In genomic region chr7:141429840-141430584, GRCm38 (mm10) we compare ENCODE assay signal across 8 mouse cellular contexts. TPM values are rescaled to one million over a fixed set of nuclear protein-coding genes. Genes with fewer than 3 reads are reported as not detected.
DNase-seq lines count a peak whose midpoint lies in the region; ATAC-seq and TF ChIP-seq lines count a peak whose summit lies in the region.
"Had no signal": no experiment of that assay in that cellular context is flagged by ENCODE, and none has a peak within 500 bp of the region (broad histone marks: within the 10 kb centered on the region; RNA-seq: fewer than 3 reads in every experiment).

No protein-coding gene starts in this region.

- H3K27me3 ChIP-seq in liver, adult 2 months (ENCODE audit: control insufficient read depth, insufficient read depth, low read length) = no peaks in the 10 kb centered on the region
- no peaks in the 10 kb centered on the region for H3K27me3 ChIP-seq in liver, postnatal 0 days (ENCODE audit: insufficient read depth, low read length)
- H3K27me3 ChIP-seq in embryonic facial prominence, embryonic 13.5 days = no peaks in the 10 kb centered on the region
- H3K27me3 ChIP-seq in midbrain, embryonic 15.5 days (replicated peaks) = no peaks in the 10 kb centered on the region

- no peak overlapping the region for H3K27ac ChIP-seq in liver, adult 2 months (replicated peaks; ENCODE audit: insufficient read depth, low read depth, low read length)
- H3K27ac ChIP-seq in liver, postnatal 0 days (ENCODE audit: low read depth) = no peak overlapping the region
- no peak overlapping the region for H3K27ac ChIP-seq in embryonic facial prominence, embryonic 13.5 days
- peak overlapping the region; percentile 81 for H3K27ac ChIP-seq in midbrain, embryonic 15.5 days
- H3K27ac ChIP-seq: macrophage had no signal

- no peak for TF ChIP-seq CTCF in liver, adult 2 months (IDR thresholded peaks at IDR 0.05; ENCODE audit: low read depth, low read length)
- TF ChIP-seq CTCF in liver, postnatal 0 days (IDR thresholded peaks at IDR 0.05; ENCODE audit: low read depth) = no peak

- TF ChIP-seq EP300 in liver, postnatal 0 days (IDR thresholded peaks at IDR 0.05; ENCODE audit: low read depth) = no peak

- no peak overlapping the region for H3K4me3 ChIP-seq in liver, adult 2 months (ENCODE audit: insufficient read depth, low read depth, low read length)
- H3K4me3 ChIP-seq in liver, postnatal 0 days (ENCODE audit: low read depth, low read length) = no peak overlapping the region
- H3K4me3 ChIP-seq in embryonic facial prominence, embryonic 13.5 days = peak overlapping the region; percentile 29; the same call in 1 of the 2 replicates
- H3K4me3 ChIP-seq in midbrain, embryonic 15.5 days = peak overlapping the region; percentile 59

- peaks cover 13% of the 10 kb centered on the region for H3K4me1 ChIP-seq in liver, adult 2 months (ENCODE audit: control insufficient read depth, insufficient read depth, low read length)
- peaks cover 23% of the 10 kb centered on the region for H3K4me1 ChIP-seq in liver, postnatal 0 days (ENCODE audit: insufficient read depth)
- peaks cover 32% of the 10 kb centered on the region for H3K4me1 ChIP-seq in embryonic facial prominence, embryonic 13.5 days
- peaks cover 49% of the 10 kb centered on the region for H3K4me1 ChIP-seq in midbrain, embryonic 15.5 days

- peak; percentile 59 for DNase-seq in liver, adult 2 months (ENCODE audit: extremely low read depth, low read depth, low spot score)
- no peak for DNase-seq in liver, postnatal 0 days
- peak; percentile 33 for DNase-seq in heart, postnatal 4 days
- no peak for DNase-seq in urinary bladder, postnatal 14 days (ENCODE audit: low spot score)
- no peak for DNase-seq in lung, postnatal 10 days

- WGBS in liver, adult 2 months = 61% methylated on average over 9 of the region's 9 CpGs
- WGBS in liver, postnatal 0 days (ENCODE audit: insufficient replicate concordance) = 65% methylated on average over 9 of the region's 9 CpGs
- WGBS in embryonic facial prominence, embryonic 13.5 days = 68% methylated on average over 9 of the region's 9 CpGs
- 63% methylated on average over 9 of the region's 9 CpGs for WGBS in midbrain, embryonic 15.5 days

- H3K9me3 ChIP-seq in liver, postnatal 0 days (ENCODE audit: low read length) = no peaks in the 10 kb centered on the region
- H3K9me3 ChIP-seq in embryonic facial prominence, embryonic 13.5 days = no peaks in the 10 kb centered on the region
- H3K9me3 ChIP-seq in midbrain, embryonic 15.5 days = no peaks in the 10 kb centered on the region

- H3K4me2 ChIP-seq in liver, postnatal 0 days (ENCODE audit: low read depth, low read length) = no peak overlapping the region
- H3K4me2 ChIP-seq in embryonic facial prominence, embryonic 13.5 days = peak overlapping the region; percentile 57
- peak overlapping the region; percentile 82 for H3K4me2 ChIP-seq in midbrain, embryonic 15.5 days

- H3K79me2 ChIP-seq in liver, adult 2 months (ENCODE audit: control insufficient read depth, insufficient read depth, low read length) = no peaks in the 10 kb centered on the region; the same call in 1 of the 2 replicates

- H3K9ac ChIP-seq in liver, adult 2 months (ENCODE audit: low read depth, low read length) = no peak overlapping the region
- H3K9ac ChIP-seq in liver, postnatal 0 days (replicated peaks) = no peak overlapping the region
- H3K9ac ChIP-seq in embryonic facial prominence, embryonic 13.5 days = peak overlapping the region; percentile 49; the same call in 1 of the 2 replicates
- H3K9ac ChIP-seq in midbrain, embryonic 15.5 days = no peak overlapping the region

- no peak for ATAC-seq in liver, postnatal 0 days
- ATAC-seq in embryonic facial prominence, embryonic 13.5 days (ENCODE audit: insufficient number of reproducible peaks, insufficient read depth, low FRiP score, low TSS enrichment, low read depth) = no peak
- 0 out of 2 replicates have a peak, but pooled peaks have one; percentile 26 for ATAC-seq in midbrain, embryonic 15.5 days (replicated peaks)

- TF ChIP-seq POLR2A in liver, adult 2 months (IDR thresholded peaks at IDR 0.05; ENCODE audit: extremely low read depth, insufficient read depth, low read length) = 0 out of 2 replicates have a peak, but pooled peaks have one; percentile 10

- peaks cover 9% of the 10 kb centered on the region; the same call in 1 of the 2 replicates for H3K36me3 ChIP-seq in liver, adult 2 months (ENCODE audit: control insufficient read depth, insufficient read depth, low read length)
- peaks cover 25% of the 10 kb centered on the region for H3K36me3 ChIP-seq in liver, postnatal 0 days (replicated peaks; ENCODE audit: insufficient read depth, low read length)
- peaks cover 38% of the 10 kb centered on the region for H3K36me3 ChIP-seq in embryonic facial prominence, embryonic 13.5 days
- peaks cover 15% of the 10 kb centered on the region for H3K36me3 ChIP-seq in midbrain, embryonic 15.5 days (replicated peaks)

RNA-seq across cellular contexts. Expression of gene Cend1, which starts 0.7 kb away (rescaled TPM):
- 0.13 TPM in 1 of 2 replicates, not detected in the other for total RNA-seq in liver, adult 2 months (2014; rRNA removed)
- polyA plus RNA-seq in liver, adult 2 months (2012; rRNA removed) = 0.09 and 0.10 TPM in 2 replicates
- not detected in 2 replicates for polyA plus RNA-seq in liver, postnatal 0 days (2015; fragmentation: Nextera tagmentation; extraction: Ambion mirVana)
- 2.8 and 3.4 TPM in 2 replicates for polyA plus RNA-seq in embryonic facial prominence, embryonic 13.5 days (2015; fragmentation: Nextera tagmentation; extraction: Ambion mirVana)
- total RNA-seq in heart, postnatal 4 days (2021) = 1 to 10 TPM; 1.5 to 1.6 TPM
- 111 and 113 TPM in 2 replicates for polyA plus RNA-seq in midbrain, embryonic 15.5 days (2015; fragmentation: Nextera tagmentation; extraction: Ambion mirVana)
- polyA plus RNA-seq: macrophage had no signal

RNA-seq across cellular contexts. Expression of gene Slc25a22, which starts 7.7 kb away (rescaled TPM):
- total RNA-seq in liver, adult 2 months (2014; rRNA removed) = 26.1 and 40.7 TPM in 2 replicates
- 315 and 345 TPM in 2 replicates for polyA plus RNA-seq in liver, adult 2 months (2012; rRNA removed)
- polyA plus RNA-seq in liver, postnatal 0 days (2015; fragmentation: Nextera tagmentation; extraction: Ambion mirVana) = 38.4 and 41.6 TPM in 2 replicates
- polyA plus RNA-seq in embryonic facial prominence, embryonic 13.5 days (2015; fragmentation: Nextera tagmentation; extraction: Ambion mirVana) = 32.4 and 35.3 TPM in 2 replicates
- 10 to 100 TPM; 30.5 to 32.3 TPM for total RNA-seq in heart, postnatal 4 days (2021)
- polyA plus RNA-seq in midbrain, embryonic 15.5 days (2015; fragmentation: Nextera tagmentation; extraction: Ambion mirVana) = 109 and 120 TPM in 2 replicates

RNA-seq across cellular contexts. Expression of gene Pidd1, which starts 13.8 kb away (rescaled TPM):
- 0.37 and 0.94 TPM in 2 replicates for total RNA-seq in liver, adult 2 months (2014; rRNA removed)
- polyA plus RNA-seq in liver, adult 2 months (2012; rRNA removed) = 3.8 and 4.7 TPM in 2 replicates
- 3.6 and 4.3 TPM in 2 replicates for polyA plus RNA-seq in liver, postnatal 0 days (2015; fragmentation: Nextera tagmentation; extraction: Ambion mirVana)
- polyA plus RNA-seq in embryonic facial prominence, embryonic 13.5 days (2015; fragmentation: Nextera tagmentation; extraction: Ambion mirVana) = 11.4 and 12.0 TPM in 2 replicates
- 1 to 10 TPM; 5.9 to 6.4 TPM for total RNA-seq in heart, postnatal 4 days (2021)
- polyA plus RNA-seq in midbrain, embryonic 15.5 days (2015; fragmentation: Nextera tagmentation; extraction: Ambion mirVana) = 3.4 and 3.8 TPM in 2 replicates

RNA-seq across cellular contexts. Expression of gene Gatd1, which starts 16.1 kb away (rescaled TPM):
- 15.1 and 23.5 TPM in 2 replicates for total RNA-seq in liver, adult 2 months (2014; rRNA removed)
- 34.9 and 36.2 TPM in 2 replicates for polyA plus RNA-seq in liver, adult 2 months (2012; rRNA removed)
- polyA plus RNA-seq in liver, postnatal 0 days (2015; fragmentation: Nextera tagmentation; extraction: Ambion mirVana) = 17.4 and 18.2 TPM in 2 replicates
- 73.2 and 74.2 TPM in 2 replicates for polyA plus RNA-seq in embryonic facial prominence, embryonic 13.5 days (2015; fragmentation: Nextera tagmentation; extraction: Ambion mirVana)
- total RNA-seq in heart, postnatal 4 days (2021) = 10 to 100 TPM; 12.5 to 12.9 TPM
- polyA plus RNA-seq in midbrain, embryonic 15.5 days (2015; fragmentation: Nextera tagmentation; extraction: Ambion mirVana) = 57.2 and 59.5 TPM in 2 replicates

RNA-seq across cellular contexts. Expression of gene Rplp2, which starts 17.2 kb away (rescaled TPM):
- 255 and 308 TPM in 2 replicates for total RNA-seq in liver, adult 2 months (2014; rRNA removed)
- polyA plus RNA-seq in liver, adult 2 months (2012; rRNA removed) = 265 and 286 TPM in 2 replicates
- polyA plus RNA-seq in liver, postnatal 0 days (2015; fragmentation: Nextera tagmentation; extraction: Ambion mirVana) = 861 and 865 TPM in 2 replicates
- 1,344 and 1,500 TPM in 2 replicates for polyA plus RNA-seq in embryonic facial prominence, embryonic 13.5 days (2015; fragmentation: Nextera tagmentation; extraction: Ambion mirVana)
- total RNA-seq in heart, postnatal 4 days (2021) = 1,000 to 10,000 TPM; 1,146 to 1,184 TPM
- polyA plus RNA-seq in midbrain, embryonic 15.5 days (2015; fragmentation: Nextera tagmentation; extraction: Ambion mirVana) = 597 and 636 TPM in 2 replicates

Comparison
In these comparisons a context has a peak if more than half of its experiments do, and no peak if none do; other contexts are left out.
1. DNase-seq: peak in liver, adult 2 months (single experiment) and heart, postnatal 4 days (single experiment); none in liver, postnatal 0 days (single experiment), urinary bladder, postnatal 14 days (single experiment) and lung, postnatal 10 days (single experiment).
2. H3K4me3 ChIP-seq: peak in embryonic facial prominence, embryonic 13.5 days (single experiment) and midbrain, embryonic 15.5 days (single experiment); none in liver, adult 2 months (single experiment) and liver, postnatal 0 days (single experiment).
3. RNA of gene Cend1, which starts 0.7 kb away (polyA plus RNA-seq): 111 to 113 TPM in midbrain, embryonic 15.5 days; 2.8 to 3.4 TPM in embryonic facial prominence, embryonic 13.5 days, 0.09 to 0.10 TPM in liver, adult 2 months and not detected in liver, postnatal 0 days; every median in the first group is over 10 times any median in the second.